Mouse (Mus musculus): ENCODE data around the gene Zfp316. TPM values are rescaled to one million over a fixed set of nuclear protein-coding genes. Genes with fewer than 3 reads are reported as not detected.

The Zfp316 gene
- polyA plus RNA-seq, 1 experiment, result 10.1 TPM

DNA sequence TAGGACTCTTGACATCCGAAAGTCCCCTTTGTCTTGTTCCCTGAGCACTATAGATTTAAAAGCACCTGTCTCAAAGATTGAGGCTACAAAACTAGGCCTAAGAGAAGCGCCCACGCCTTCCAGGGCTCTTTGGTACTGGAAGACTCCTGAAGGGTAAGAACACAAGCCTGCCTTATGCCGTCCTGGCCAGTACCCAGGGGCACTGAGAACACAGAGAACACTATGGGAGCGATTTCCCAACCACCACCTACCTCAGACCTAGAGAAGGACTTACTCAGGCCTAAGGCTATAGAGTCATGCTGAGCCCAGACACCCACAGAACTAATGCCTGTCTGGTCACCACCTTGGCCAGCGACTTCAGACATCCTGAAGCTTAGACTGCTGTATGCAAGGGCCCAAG is 3.0 kb downstream of the Zfp316 start:
- Histone ChIP-seq H3K4me1 (ENCODE audit: control insufficient read depth, insufficient read depth, low read length) (peaks cover 6% of the 10 kb centered on the region), H3K4me3 (replicated peaks; ENCODE audit: extremely low read depth, low read depth, low read length) (no peak overlapping the region)
- WGBS, result 86% methylated on average over 6 of the region's 6 CpGs
- DNase-seq, result no peak
- TF ChIP-seq POLR2A (IDR thresholded peaks at IDR 0.05; ENCODE audit: borderline replicate concordance, extremely low read depth, low read depth, low read length), result no peak
- no peak for TF ChIP-seq CTCF (IDR thresholded peaks at IDR 0.05; ENCODE audit: insufficient read depth, low read length)

DNA sequence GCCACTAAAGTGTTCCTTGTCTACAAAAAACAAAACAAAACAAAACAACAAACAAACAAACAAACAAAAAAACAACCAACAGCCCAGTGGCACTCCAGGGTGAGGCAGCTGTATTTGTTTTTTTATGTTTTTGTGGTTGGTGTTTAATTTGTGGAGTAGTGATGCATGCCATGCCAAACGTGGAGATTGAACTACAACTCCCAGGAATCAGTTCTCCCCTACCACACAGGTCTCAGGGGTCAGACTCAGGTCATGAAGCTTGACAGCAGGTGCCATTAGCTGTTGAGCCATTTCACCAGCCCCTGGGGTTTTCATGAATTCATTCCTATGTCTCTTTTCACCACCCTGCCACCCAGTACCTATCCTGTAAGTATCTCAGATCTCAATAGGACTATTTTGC is 4.4 kb downstream of the Zfp316 start:
- Histone ChIP-seq H3K4me1 (ENCODE audit: control insufficient read depth, insufficient read depth, low read length) (peaks cover 6% of the 10 kb centered on the region), H3K4me3 (replicated peaks; ENCODE audit: extremely low read depth, low read depth, low read length) (no peak overlapping the region)
- TF ChIP-seq CTCF (IDR thresholded peaks at IDR 0.05; ENCODE audit: insufficient read depth, low read length) (no peak), POLR2A (IDR thresholded peaks at IDR 0.05; ENCODE audit: borderline replicate concordance, extremely low read depth, low read depth, low read length) (no peak)
- DNase-seq, result no peak
- 57% methylated on average over 1 of the region's 1 CpGs for WGBS

DNA sequence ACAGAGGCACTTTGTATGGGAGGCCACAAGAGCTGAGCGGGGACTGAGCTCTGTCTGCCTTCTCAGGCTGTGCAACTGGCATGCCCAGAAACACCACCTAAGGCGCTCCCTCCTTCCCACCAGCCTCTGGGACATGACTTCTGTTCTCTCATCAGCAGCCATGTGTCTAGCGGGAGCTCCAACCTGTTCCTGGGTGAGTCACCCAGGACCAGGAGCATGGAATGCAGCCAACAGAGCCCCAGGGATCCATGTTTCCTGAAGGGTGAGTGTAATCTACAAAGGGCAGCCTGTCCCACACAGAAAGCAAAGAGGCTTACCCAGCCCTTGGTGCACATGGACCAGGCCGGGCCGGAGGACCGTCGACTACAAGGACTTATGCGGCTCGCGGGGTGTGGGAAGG is 5.1 kb downstream of the Zfp316 start:
- Histone ChIP-seq H3K4me3 (replicated peaks; ENCODE audit: extremely low read depth, low read depth, low read length) (no peak overlapping the region), H3K4me1 (ENCODE audit: control insufficient read depth, insufficient read depth, low read length) (peaks cover 3% of the 10 kb centered on the region; the same call in 1 of the 2 replicates)
- no peak for TF ChIP-seq CTCF (IDR thresholded peaks at IDR 0.05; ENCODE audit: insufficient read depth, low read length)
- no peak for TF ChIP-seq POLR2A (IDR thresholded peaks at IDR 0.05; ENCODE audit: borderline replicate concordance, extremely low read depth, low read depth, low read length)
- no peak for DNase-seq
- WGBS, result 90% methylated on average over 10 of the region's 10 CpGs

DNA sequence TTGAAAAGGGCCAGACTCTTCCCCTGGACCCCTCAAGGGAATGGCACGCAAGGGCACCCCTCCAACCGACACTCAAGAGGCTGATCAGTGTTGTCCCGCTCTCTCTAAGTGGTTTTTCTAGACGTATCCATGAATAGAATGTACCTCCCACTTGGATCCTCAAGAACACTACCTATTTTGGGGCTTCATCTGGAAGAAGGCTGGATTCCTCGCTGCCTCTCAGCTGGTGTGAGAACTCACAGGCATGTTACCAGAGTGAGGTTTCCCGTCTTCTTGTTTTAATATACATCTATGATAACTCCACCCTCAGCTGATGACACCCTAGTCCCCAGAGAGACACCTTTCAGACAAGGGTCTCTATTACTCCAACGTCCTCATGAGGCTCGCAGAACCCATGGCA is 8.2 kb downstream of the Zfp316 start:
- Histone ChIP-seq H3K4me3 (replicated peaks; ENCODE audit: extremely low read depth, low read depth, low read length) (no peak overlapping the region), H3K4me1 (ENCODE audit: control insufficient read depth, insufficient read depth, low read length) (no peaks in the 10 kb centered on the region)
- no peak for TF ChIP-seq POLR2A (IDR thresholded peaks at IDR 0.05; ENCODE audit: borderline replicate concordance, extremely low read depth, low read depth, low read length)
- no peak for TF ChIP-seq CTCF (IDR thresholded peaks at IDR 0.05; ENCODE audit: insufficient read depth, low read length)
- 91% methylated on average over 8 of the region's 8 CpGs for WGBS
- DNase-seq, result no peak

DNA sequence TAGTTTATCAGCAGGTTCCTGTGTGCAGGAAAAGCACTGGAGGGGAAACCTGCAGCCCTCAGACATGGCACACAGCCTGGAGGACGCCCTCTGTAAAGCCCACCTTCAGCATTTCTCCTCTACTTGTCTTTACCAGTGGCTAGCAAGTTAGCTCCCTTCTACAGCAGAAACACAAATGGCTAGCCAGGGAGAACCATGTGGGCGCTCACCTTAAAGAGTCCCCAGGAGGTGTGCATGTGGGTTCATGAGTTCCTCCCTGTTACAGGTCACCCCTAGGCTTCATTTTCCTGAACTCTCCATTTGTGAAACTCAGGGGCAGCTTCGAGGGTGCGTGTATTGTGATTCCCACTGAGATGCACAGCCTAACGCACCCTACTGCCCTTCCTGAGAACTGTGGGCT is 14.0 kb downstream of the Zfp316 start:
- no peaks in the 10 kb centered on the region; the same call in 1 of the 2 replicates for H3K4me1 ChIP-seq (ENCODE audit: control insufficient read depth, insufficient read depth, low read length)
- TF ChIP-seq CTCF (IDR thresholded peaks at IDR 0.05; ENCODE audit: insufficient read depth, low read length) (no peak), POLR2A (IDR thresholded peaks at IDR 0.05; ENCODE audit: borderline replicate concordance, extremely low read depth, low read depth, low read length) (no peak)
- no peak for DNase-seq
- 97% methylated on average over 5 of the region's 5 CpGs for WGBS
- no peak overlapping the region for H3K4me3 ChIP-seq (replicated peaks; ENCODE audit: extremely low read depth, low read depth, low read length)

DNA sequence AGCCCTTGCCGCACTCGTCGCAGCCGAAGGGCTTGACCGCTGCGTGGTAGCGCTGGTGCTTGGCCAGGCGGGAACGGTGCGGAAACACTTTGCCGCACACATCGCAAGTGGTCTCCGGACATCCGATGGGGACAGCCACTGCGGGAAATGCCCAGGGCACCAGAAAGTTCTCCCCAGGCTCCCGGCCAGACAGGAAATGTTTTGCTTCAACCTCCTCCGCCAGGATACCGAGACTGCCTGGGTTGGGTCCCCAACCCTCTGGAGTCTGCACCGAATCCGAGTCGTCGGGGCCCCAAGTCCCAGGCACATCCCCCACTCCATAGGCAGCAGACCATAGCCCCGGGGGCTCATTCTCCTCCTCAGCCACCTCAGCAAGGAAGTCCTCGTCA is 14.7 kb downstream of the Zfp316 start:
- 48% methylated on average over 24 of the region's 24 CpGs for WGBS
- no peaks in the 10 kb centered on the region; the same call in 1 of the 2 replicates for H3K4me1 ChIP-seq (ENCODE audit: control insufficient read depth, insufficient read depth, low read length)
- no peak for DNase-seq
- no peak for TF ChIP-seq CTCF (IDR thresholded peaks at IDR 0.05; ENCODE audit: insufficient read depth, low read length)
- TF ChIP-seq POLR2A (IDR thresholded peaks at IDR 0.05; ENCODE audit: borderline replicate concordance, extremely low read depth, low read depth, low read length), result no peak
- no peak overlapping the region for H3K4me3 ChIP-seq (replicated peaks; ENCODE audit: extremely low read depth, low read depth, low read length)

DNA sequence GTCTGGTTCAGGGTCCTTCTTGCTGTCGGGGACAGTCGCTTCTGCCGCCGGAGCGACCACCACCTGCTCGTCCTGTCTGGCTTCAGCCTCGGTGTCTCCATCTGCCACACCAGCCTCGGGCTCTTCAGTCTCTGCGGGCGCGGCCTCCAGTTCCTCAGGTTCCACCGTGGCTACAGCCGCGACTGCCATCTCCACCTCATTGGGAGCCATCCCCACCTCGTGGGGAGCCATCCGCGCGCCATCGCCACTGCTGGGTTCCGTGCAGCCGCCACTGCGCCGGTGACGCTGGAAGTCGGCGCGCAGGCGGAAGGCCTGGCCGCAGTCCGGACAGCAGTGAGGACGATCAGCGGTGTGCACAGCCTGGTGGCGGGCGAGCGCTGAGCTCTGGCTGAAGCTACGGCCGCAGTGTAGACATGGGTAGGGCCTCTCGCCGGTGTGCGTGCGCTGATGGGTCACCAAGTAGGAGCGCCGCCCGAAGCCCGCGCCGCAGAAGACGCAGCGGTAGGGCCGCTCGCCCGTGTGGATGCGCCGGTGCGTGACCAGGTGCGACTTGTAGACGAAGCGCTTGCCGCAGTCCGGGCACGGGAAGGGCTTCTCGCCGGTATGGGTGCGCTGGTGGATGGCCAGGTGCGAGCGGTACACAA is 15.2 kb downstream of the Zfp316 start:
- H3K4me3 ChIP-seq (replicated peaks; ENCODE audit: extremely low read depth, low read depth, low read length), result no peak overlapping the region
- TF ChIP-seq CTCF (IDR thresholded peaks at IDR 0.05; ENCODE audit: insufficient read depth, low read length), result no peak
- no peak for TF ChIP-seq POLR2A (IDR thresholded peaks at IDR 0.05; ENCODE audit: borderline replicate concordance, extremely low read depth, low read depth, low read length)
- H3K4me1 ChIP-seq (ENCODE audit: control insufficient read depth, insufficient read depth, low read length), result no peaks in the 10 kb centered on the region; the same call in 1 of the 2 replicates
- 42% methylated on average over 66 of the region's 66 CpGs for WGBS
- no peak for DNase-seq

DNA sequence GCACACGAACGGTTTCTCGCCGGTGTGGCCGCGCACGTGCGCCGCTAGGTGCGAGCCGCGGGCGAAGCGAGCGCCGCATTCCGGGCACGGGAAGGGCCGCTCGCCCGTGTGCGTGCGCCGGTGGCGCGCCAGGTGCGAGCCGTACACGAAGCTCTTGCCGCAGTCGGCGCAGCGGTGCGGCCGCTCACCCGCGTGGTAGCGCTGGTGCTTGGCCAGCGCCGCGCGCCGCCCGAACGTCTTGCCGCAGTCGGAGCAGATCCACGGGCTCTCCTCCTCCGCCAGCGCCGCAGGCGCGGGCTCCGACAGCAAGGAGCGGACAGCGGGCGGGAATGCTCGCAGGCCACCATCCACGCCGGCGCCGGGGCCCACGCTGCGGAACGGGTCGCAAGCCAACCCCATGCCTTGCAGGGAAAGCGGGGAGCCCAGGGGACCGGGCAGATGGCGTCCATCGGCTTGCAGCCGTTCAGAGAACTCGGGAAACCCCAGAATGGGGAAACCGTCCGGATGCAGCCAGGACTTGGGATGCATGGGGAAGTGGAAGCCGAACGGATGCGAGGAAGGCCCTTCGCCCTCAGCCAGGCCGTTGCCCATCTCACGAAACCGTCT is 15.8 kb downstream of the Zfp316 start:
- H3K4me1 ChIP-seq (ENCODE audit: control insufficient read depth, insufficient read depth, low read length), result no peaks in the 10 kb centered on the region; the same call in 1 of the 2 replicates
- 24% methylated on average over 81 of the region's 81 CpGs for WGBS
- TF ChIP-seq POLR2A (IDR thresholded peaks at IDR 0.05; ENCODE audit: borderline replicate concordance, extremely low read depth, low read depth, low read length), result no peak
- no peak for TF ChIP-seq CTCF (IDR thresholded peaks at IDR 0.05; ENCODE audit: insufficient read depth, low read length)
- no peak overlapping the region for H3K4me3 ChIP-seq (replicated peaks; ENCODE audit: extremely low read depth, low read depth, low read length)
- no peak for DNase-seq

DNA sequence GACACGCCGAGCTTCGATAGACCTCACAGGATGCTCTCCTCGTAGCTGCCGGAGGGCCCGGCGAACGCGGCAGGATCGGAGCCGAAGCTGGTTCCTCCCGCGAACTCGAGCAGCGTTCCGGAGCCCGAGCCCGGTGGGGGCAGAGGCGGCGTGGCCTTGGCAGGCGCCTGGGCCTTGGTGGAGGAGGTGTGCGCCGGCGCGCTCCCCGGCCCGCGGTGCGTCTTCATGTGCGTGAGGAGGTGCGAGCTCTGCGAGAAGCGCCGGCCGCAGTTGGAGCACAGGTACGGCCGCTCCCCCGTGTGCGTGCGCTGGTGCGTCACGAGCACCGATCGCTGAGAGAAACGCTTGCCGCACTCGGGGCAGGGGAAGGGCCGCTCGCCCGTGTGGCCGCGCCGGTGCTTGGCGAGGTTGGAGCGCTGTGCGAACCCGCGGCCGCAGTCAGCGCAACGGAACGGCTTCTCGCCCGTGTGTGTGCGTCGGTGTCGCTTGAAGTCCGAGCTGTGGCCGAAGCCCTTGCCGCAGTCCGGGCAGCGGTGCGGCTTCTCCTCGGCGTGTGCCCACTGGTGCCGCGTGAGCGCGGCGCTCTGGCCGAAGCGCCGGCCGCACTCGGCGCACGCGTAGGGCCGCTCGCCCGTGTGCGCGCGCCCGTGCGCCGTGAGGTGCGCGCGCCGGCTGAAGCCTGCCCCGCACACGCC is 16.5 kb downstream of the Zfp316 start:
- TF ChIP-seq POLR2A (IDR thresholded peaks at IDR 0.05; ENCODE audit: borderline replicate concordance, extremely low read depth, low read depth, low read length) (no peak), CTCF (IDR thresholded peaks at IDR 0.05; ENCODE audit: insufficient read depth, low read length) (no peak)
- no peak overlapping the region for H3K4me3 ChIP-seq (replicated peaks; ENCODE audit: extremely low read depth, low read depth, low read length)
- DNase-seq, result no peak
- H3K4me1 ChIP-seq (ENCODE audit: control insufficient read depth, insufficient read depth, low read length), result no peaks in the 10 kb centered on the region; the same call in 1 of the 2 replicates
- 20% methylated on average over 103 of the region's 103 CpGs for WGBS

Measured in lung, adult 2 months (tissue).